Mouse (Mus musculus) forebrain, embryonic 16.5 days (tissue): Measurements from ENCODE around the gene Olig1. TPM values are rescaled to one million over a fixed set of nuclear protein-coding genes. Genes with fewer than 3 reads are reported as not detected.

Experiments used
- ATAC-seq: fragments of 200-750 bp; cut with Nextera tagmentation; 2 replicates; pipeline ENCODE4 v1.8.0; 2017; ENCODE audit warnings: mild to moderate bottlenecking, moderate library complexity
- H3K27ac ChIP-seq: fragments of 300-500 bp; sonication (generic); 2 replicates; pipeline ENCODE4 v1.5.1; 2014; ENCODE audit warnings: low read length, control low read depth
- H3K27me3 ChIP-seq: fragments of 300-500 bp; sonication (generic); replicated peaks from 2 replicates; pipeline ENCODE4 v1.6.1; 2014; ENCODE audit warnings: low read length; ENCODE audit not compliant: control insufficient read depth, insufficient read depth
- H3K36me3 ChIP-seq: fragments of 300-500 bp; sonication (generic); 2 replicates; pipeline ENCODE4 v1.6.1; 2014; ENCODE audit not compliant: control insufficient read depth, insufficient read depth
- H3K4me1 ChIP-seq: fragments of 300-500 bp; sonication (generic); replicated peaks from 2 replicates; pipeline ENCODE4 v1.6.1; 2014; ENCODE audit warnings: low read length; ENCODE audit not compliant: control insufficient read depth, insufficient read depth
- H3K4me2 ChIP-seq: fragments of 300-500 bp; sonication (generic); 2 replicates; pipeline ENCODE4 v1.6.1; 2014; ENCODE audit warnings: mild to moderate bottlenecking, low read length, control low read depth
- H3K4me3 ChIP-seq: fragments of 300-500 bp; sonication (generic); replicated peaks from 2 replicates; pipeline ENCODE4 v1.5.1; 2014; ENCODE audit warnings: mild to moderate bottlenecking, low read length, control low read depth
- H3K9ac ChIP-seq: fragments of 300-500 bp; sonication (generic); replicated peaks from 2 replicates; pipeline ENCODE4 v1.6.1; 2014; ENCODE audit warnings: low read depth, low read length, control low read depth
- H3K9me3 ChIP-seq: fragments of 300-500 bp; sonication (generic); 2 replicates; pipeline ENCODE4 v1.6.1; 2016; ENCODE audit warnings: low read length; ENCODE audit not compliant: control insufficient read depth
- WGBS: fragments of 180-500 bp; shearing (Covaris S2); extraction: QIAGEN DNeasy Blood & Tissue Kit; methylation state at CpG from one replicate; pipeline ENCODE4 v1.1.7; 2014; 5-methylcytosine and 5-hydroxymethylcytosine counted together
- polyA plus RNA-seq: library from polyadenylated mRNA; unstranded; fragments of >200 nt; fragmentation: Nextera tagmentation; extraction: Ambion mirVana; gene quantifications from 2 replicates; pipeline ENCODE4 v1.2.1, GENCODE M21; 2015

The Olig1 gene
- polyA plus RNA-seq, 1 experiment from 2014 or later = 39.7 TPM

DNA sequence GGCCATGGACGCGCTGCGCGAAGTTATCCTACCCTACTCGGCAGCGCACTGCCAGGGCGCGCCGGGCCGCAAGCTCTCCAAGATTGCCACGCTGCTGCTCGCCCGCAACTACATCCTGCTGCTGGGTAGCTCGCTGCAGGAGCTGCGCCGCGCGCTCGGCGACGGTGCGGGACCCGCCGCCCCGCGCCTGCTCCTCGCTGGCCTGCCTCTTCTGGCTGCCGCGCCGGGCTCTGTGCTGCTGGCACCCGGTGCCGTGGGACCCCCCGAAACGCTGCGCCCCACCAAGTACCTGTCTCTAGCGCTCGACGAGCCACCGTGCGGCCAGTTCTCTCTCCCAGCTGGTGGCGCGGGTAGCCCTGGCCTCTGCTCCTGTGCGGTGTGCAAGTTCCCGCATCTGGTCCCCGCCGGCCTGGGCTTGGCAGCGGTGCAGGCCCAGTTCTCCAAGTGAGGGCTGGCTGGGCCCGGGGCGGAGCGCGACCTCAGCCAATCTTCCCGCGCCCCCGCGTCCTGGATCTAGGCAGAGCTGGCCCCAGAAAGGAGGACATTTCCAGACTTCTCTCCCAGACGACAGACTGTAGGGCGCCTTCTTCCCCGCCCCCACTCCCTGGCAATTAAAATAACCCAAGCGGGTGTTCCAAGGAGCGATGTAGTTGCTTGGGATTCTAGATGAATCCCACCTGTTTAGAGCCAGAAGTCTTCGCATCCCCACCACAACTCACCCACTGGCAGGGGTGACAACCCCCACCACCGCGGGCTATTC lies 820 bp downstream of the Olig1 start:
- Histone ChIP-seq H3K4me2 (peak overlapping the region; percentile 92), H3K36me3 (no peaks in the 10 kb centered on the region), H3K4me3 (peak overlapping the region; percentile 48), H3K9ac (peak overlapping the region; percentile 19; the same call in 1 of the 2 replicates), H3K27me3 (peaks cover 94% of the 10 kb centered on the region), H3K4me1 (peaks cover 22% of the 10 kb centered on the region), H3K9me3 (no peaks in the 10 kb centered on the region), H3K27ac (no peak overlapping the region)
- ATAC-seq = peak; percentile 43
- under 1% methylated on average over 63 of the region's 63 CpGs for WGBS

DNA sequence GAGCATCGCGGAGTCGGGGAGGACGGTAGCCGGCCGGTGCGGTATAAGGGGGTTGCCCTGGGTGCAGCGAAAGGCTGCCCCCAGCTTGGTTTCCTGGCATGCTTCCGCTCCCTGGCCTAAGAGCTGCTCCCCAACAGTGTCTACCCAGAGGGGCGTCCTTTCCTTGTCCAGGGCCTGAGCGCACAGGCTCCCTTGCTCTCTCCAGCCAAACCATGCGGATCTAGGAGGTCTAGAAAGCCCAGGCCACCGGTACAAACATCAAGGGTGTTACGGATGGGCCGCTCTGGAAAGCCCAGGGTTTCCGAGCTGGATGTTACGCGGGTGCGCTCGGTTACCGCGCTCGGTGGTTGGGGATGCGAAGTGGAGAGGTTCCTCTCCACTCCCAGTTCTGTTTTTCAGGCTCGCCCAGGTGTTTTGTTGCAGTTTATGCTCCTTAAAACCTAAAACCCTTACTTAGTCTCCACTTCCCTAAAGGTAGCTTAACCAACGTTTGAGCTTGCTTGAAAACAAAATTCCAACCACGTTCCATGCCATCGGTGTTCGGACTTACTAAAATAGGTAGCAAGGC lies 1.5 kb downstream of the Olig1 start:
- Histone ChIP-seq H3K9ac (no peak overlapping the region; the same call in 1 of the 2 replicates), H3K36me3 (no peaks in the 10 kb centered on the region), H3K4me1 (peaks cover 22% of the 10 kb centered on the region), H3K4me3 (peak overlapping the region; percentile 48), H3K27me3 (peaks cover 92% of the 10 kb centered on the region), H3K27ac (no peak overlapping the region), H3K4me2 (peak overlapping the region; percentile 92), H3K9me3 (no peaks in the 10 kb centered on the region)
- ATAC-seq = peak; percentile 4; the same call in 1 of the 2 replicates
- under 1% methylated on average over 29 of the region's 29 CpGs for WGBS

GRCm38 (mm10) chr16:91271634-91272033 lies 2.1 kb downstream of the Olig1 start:
- Histone ChIP-seq H3K4me1 (peaks cover 22% of the 10 kb centered on the region), H3K9me3 (no peaks in the 10 kb centered on the region), H3K9ac (no peak overlapping the region), H3K4me3 (peak overlapping the region; percentile 48), H3K4me2 (0 out of 2 replicates have a peak overlapping the region, but pooled peaks have one; percentile 92), H3K27ac (no peak overlapping the region), H3K36me3 (no peaks in the 10 kb centered on the region), H3K27me3 (peaks cover 88% of the 10 kb centered on the region)
- WGBS = 2% methylated on average over 20 of the region's 20 CpGs
- ATAC-seq = no peak

GRCm38 (mm10) chr16:91280516-91280915 lies 10.9 kb downstream of the Olig1 start:
- Histone ChIP-seq H3K9me3 (no peaks in the 10 kb centered on the region), H3K27ac (no peak overlapping the region), H3K9ac (no peak overlapping the region), H3K27me3 (peaks cover 20% of the 10 kb centered on the region), H3K36me3 (no peaks in the 10 kb centered on the region), H3K4me2 (no peak overlapping the region), H3K4me3 (no peak overlapping the region), H3K4me1 (no peaks in the 10 kb centered on the region)
- no peak for ATAC-seq
- WGBS = 61% methylated on average over 4 of the region's 4 CpGs

GRCm38 (mm10) chr16:91292080-91292479 lies 22.5 kb downstream of the Olig1 start:
- Histone ChIP-seq H3K36me3 (no peaks in the 10 kb centered on the region), H3K4me1 (peaks cover 8% of the 10 kb centered on the region), H3K27ac (no peak overlapping the region), H3K4me3 (no peak overlapping the region), H3K9ac (no peak overlapping the region), H3K4me2 (no peak overlapping the region), H3K27me3 (peaks cover 24% of the 10 kb centered on the region), H3K9me3 (no peaks in the 10 kb centered on the region)
- no peak for ATAC-seq
- 55% methylated on average over 7 of the region's 7 CpGs for WGBS

- Histone ChIP-seq H3K4me3 (no peak overlapping the region), H3K4me2 (no peak overlapping the region), H3K36me3 (no peaks in the 10 kb centered on the region), H3K9ac (no peak overlapping the region), H3K27ac (no peak overlapping the region), H3K27me3 (peaks cover 24% of the 10 kb centered on the region), H3K4me1 (peaks cover 8% of the 10 kb centered on the region), H3K9me3 (no peaks in the 10 kb centered on the region)
- 16% methylated on average over 11 of the region's 11 CpGs for WGBS
- no peak for ATAC-seq
Observed at GRCm38 (mm10) chr16:91292719-91293333, 23.3 kb downstream of the Olig1 start.

DNA sequence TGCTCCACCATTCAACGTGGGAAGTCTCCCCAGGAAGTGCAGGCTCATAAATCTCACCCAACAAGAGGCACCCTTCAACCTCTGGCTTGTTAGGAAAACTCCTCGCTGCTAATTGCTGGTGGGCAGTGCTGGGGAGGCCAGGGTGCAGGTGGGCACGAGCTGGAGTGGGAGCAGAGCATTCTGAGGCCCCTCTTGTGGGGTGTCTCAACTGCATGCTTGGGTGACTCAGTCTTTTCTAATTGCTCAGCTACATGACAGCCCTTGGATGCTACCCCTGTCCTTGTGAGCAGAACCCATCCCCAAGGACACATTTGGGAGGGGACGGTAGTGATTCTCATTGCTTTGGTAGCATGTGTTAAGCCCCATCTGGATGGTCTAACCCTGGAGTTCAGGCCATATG lies 28.2 kb downstream of the Olig1 start:
- no peaks in the 10 kb centered on the region for H3K36me3 ChIP-seq
- H3K4me2 ChIP-seq = no peak overlapping the region
- 47% methylated on average over 4 of the region's 4 CpGs for WGBS
- H3K27ac ChIP-seq = no peak overlapping the region
- no peak overlapping the region for H3K9ac ChIP-seq
- H3K4me3 ChIP-seq = no peak overlapping the region
- peaks cover 38% of the 10 kb centered on the region for H3K27me3 ChIP-seq
- no peaks in the 10 kb centered on the region for H3K9me3 ChIP-seq
- H3K4me1 ChIP-seq = peaks cover 20% of the 10 kb centered on the region
- ATAC-seq = no peak

GRCm38 (mm10) chr16:91299412-91299811 lies 29.8 kb downstream of the Olig1 start:
- H3K36me3 ChIP-seq = no peaks in the 10 kb centered on the region
- 92% methylated on average over 7 of the region's 7 CpGs for WGBS

DNA sequence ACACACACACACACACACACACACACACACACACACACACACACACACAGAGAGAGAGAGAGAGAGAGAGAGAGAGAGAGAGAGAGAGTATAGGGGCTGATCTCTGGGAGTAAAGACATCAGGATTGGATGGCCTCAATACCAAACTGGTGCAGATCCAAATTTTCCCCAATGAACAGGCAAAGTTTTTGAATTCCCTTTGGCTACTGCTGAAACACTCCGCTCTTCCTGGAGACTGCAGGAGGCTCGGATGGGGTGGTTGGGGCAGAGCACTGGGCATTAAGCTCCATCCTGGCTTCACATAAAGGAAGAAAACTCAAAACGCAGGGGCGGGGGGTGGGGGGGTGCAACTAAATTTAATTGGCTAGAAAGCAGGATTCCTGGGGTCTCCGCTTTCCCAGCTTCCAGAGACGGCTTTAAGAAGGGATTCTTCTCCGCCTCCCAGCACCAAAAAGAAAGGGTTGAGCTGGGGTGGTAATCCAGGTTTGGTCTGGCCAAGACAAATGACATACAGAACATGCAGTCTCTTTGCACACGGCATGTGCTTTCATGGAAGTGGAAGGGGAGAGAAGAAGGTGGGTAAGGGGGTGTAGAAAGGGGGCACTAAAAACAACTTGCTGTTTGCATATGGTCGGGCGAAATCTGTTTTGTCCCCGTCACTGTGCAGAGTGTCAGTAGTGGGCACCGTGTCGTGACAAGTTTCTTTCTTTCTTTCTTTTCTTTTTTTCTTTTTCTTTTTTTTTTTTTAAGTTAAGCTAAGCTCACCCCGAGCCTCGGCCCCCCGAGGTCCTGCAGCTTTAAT lies 31.3 kb downstream of the Olig1 start:
- H3K4me1 ChIP-seq = peaks cover 38% of the 10 kb centered on the region
- H3K4me3 ChIP-seq = peak overlapping the region; percentile 24
- H3K36me3 ChIP-seq = no peaks in the 10 kb centered on the region
- no peaks in the 10 kb centered on the region for H3K9me3 ChIP-seq
- H3K4me2 ChIP-seq = peak overlapping the region; percentile 43
- no peak overlapping the region for H3K27ac ChIP-seq
- peak; percentile 39; the same call in 1 of the 2 replicates for ATAC-seq
- WGBS = 5% methylated on average over 16 of the region's 16 CpGs
- H3K9ac ChIP-seq = no peak overlapping the region
- H3K27me3 ChIP-seq = peaks cover 42% of the 10 kb centered on the region

More at GRCm38 (mm10) chr16:91299412-91299811, 29.8 kb downstream of the Olig1 start:
- Histone ChIP-seq H3K4me1 (peaks cover 28% of the 10 kb centered on the region), H3K4me2 (no peak overlapping the region), H3K4me3 (no peak overlapping the region), H3K27ac (no peak overlapping the region), H3K9me3 (no peaks in the 10 kb centered on the region), H3K9ac (no peak overlapping the region), H3K27me3 (peaks cover 43% of the 10 kb centered on the region)
- ATAC-seq = no peak
